Mouse (Mus musculus) gonadal fat pad, adult 2 months (tissue): ENCODE measurements around the gene Gm42715. TPM values are rescaled to one million over a fixed set of nuclear protein-coding genes. Genes with fewer than 3 reads are reported as not detected.

Source experiments
- DNase-seq: peaks from one replicate; pipeline ENCODE4 v3.0.0-alpha.2; 2012; ENCODE audit warnings: low read depth
- polyA plus RNA-seq: library from polyadenylated mRNA; depleted of rRNA; stranded (reverse); fragments of >200 nt; gene quantifications from 2 replicates; pipeline ENCODE4 v1.2.3, GENCODE M21; 2012

Gene Gm42715
- polyA plus RNA-seq, 1 experiment: 8.9 TPM

GRCm38 (mm10) chr7:127585031-127585430 lies 65.6 kb downstream of the Gm42715 start:
- no peak for DNase-seq

GRCm38 (mm10) chr7:127586149-127586548 lies 66.8 kb downstream of the Gm42715 start:
- no peak for DNase-seq

DNA sequence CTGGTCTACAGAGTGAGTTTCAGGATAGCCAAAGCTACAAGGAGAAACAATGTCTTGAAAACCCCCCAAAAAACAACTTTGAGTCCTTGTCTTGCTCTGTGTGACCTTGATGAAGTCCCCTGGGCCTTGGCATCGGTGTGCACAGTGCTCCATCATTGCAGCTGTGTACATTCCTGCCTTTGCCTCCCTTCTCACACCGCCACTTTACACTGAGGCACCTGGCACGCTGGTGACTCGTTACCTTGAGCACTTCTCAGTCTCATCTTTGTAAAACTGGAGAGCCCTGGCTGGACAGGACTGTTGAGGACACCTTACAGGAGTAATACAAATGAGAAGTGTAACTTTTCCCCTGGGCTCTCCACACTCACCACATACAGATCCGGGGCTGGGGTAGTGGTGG lies 67.8 kb downstream of the Gm42715 start:
- no peak for DNase-seq

DNA sequence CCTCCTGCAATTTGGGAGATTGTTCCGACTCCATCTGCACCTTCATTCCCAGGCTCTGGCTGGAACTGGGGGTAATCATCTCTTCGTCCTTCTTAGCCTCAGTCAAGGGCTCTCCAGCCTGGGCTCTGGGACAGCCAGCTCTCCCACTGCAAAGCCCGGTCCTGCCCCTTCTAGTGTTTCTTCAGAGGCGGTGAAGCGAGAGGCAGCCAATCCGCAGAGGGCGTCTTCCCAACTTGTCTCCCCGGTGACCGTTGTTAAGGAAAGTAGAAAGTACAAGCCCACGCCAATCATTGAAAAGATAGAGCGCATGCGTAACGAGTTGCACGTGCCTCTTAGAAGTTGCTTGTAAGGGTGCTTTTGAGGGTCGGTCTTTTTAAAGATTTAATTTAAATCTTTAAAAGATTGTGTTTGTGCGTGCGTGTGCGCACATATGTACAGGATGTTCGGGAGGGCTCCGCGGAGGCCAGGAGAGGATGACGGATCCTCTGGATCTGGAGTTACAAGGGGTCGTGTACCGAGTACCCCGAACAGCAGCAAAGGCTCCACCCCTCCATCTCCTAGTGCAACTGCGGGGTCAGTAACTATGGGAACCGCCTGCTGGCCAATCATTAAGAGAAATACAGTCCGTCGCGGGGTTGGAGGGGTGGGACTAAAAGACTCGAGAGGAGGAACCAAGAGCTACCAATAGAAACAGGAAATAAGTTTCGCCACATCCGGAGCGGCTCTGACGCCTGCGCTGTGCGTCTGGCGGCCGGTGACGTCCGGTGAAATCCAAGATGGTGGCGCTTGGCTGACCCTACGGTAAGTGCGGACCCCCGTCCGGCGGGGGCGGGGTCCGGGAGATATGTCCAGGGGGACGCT lies 68.9 kb downstream of the Gm42715 start, which contains the start of the genes Ccdc189 and Rnf40:
Ccdc189 (minus strand) TSS at position 585 of the 861 bp plus-strand sequence.
Rnf40 (plus strand) TSS at position 757 of the 861 bp plus-strand sequence.
- peak; percentile 84 for DNase-seq

- DNase-seq: no peak
Observed at GRCm38 (mm10) chr7:127588901-127589300, 69.5 kb downstream of the Gm42715 start.

DNA sequence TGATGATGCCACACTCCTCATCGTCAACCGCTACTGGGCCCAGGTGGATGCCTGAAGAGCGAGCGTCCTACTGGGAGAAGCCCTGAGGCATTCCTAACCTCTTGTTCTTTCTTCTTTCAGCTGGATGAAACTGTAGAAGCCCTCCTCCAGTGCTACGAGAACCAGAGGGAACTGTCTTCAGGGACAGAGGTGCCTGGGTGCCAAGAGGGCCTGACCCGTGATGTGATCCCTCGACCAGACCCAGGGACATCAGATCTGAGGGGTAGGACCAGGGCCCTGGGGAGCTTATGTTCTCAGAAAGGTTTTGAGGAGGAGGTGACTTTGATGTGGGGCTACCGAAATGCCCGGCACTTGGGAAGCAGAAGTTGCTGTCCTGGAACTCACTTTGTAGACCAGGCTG lies 70.3 kb downstream of the Gm42715 start:
- no peak for DNase-seq

DNA sequence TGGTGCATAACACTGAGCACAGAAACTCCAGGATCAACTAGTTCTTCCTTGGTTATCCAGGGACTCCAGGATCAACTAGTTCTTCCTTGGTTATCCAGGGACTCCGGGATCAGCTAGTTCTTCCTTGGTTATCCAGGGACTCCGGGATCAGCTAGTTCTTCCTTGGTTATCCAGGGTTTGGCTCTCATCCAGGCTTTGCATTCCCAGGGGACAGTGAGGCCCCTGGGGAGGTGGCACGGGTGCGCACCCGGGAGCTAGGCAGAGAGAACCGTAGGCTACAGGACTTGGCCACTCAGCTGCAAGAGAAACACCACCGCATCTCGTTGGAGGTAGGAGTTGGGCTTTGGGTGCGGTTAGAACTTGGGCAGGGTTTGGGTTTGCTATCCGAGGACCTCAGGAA lies 71.7 kb downstream of the Gm42715 start:
- no peak for DNase-seq

- no peak for DNase-seq
Observed at GRCm38 (mm10) chr7:127592575-127592974, 73.2 kb downstream of the Gm42715 start.

DNA sequence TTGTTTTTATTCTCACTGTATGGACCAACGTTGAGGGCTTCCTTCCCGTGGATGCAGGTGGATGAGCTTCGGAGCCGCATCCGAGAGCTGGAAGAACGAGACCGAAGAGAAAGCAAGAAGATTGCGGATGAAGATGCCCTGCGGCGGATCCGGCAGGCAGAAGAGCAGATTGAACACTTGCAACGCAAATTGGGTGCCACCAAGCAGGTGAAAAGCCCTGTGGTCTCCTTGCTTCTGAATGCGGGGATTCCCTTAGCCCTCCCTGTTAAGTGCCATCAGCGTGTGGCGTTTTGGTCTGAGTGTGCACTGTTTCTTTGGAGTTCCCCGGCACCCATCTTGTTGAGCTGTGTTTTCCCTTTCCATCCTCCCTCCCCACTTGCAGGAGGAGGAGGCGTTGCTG lies 77.4 kb downstream of the Gm42715 start:
- DNase-seq: no peak

DNA sequence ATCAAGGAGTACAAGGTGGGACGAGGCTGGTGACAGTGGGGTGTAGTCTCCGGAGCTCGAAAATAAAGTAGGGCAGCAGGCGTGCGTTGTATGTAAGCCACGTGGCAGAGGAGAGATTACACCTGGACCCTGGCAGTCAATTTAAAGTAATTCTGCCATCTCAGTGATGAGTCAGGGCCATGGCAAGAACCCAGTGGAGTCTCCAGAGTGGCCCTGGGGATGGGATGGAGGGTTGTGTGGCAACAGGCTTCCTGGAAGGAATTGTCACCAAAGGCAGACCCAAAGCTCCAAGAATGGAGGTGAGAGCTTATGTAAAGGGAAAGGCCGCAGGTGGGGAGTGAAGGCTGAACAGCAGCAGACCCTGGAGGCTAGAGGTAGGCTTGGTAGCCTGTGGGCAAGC lies 81.2 kb downstream of the Gm42715 start:
- DNase-seq: no peak

GRCm38 (mm10) chr7:127601735-127602134 lies 82.4 kb downstream of the Gm42715 start:
- no peak for DNase-seq

DNA sequence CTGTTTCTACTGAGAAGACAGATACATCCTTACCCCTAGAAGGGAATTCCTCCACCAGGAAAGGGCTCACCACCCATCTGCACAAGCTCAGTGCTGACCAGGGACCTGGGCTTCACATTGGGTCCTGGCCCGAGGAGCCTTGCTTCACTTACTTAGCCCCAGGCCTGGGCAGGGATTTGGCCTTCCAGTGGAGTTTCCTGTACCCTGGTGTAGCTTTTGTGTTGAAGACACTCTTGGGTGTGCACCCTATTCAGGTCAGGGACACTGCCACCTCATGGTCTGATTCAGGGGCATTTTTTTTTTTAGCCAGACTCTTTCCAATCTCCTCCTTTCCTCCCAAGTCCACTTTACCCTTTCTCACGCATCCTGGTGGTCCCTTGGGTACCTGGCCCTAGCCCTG lies 83.5 kb downstream of the Gm42715 start:
- no peak for DNase-seq

GRCm38 (mm10) chr7:127604256-127604655 lies 84.9 kb downstream of the Gm42715 start:
- DNase-seq: no peak

- no peak for DNase-seq
Observed at GRCm38 (mm10) chr7:127607150-127607549, 87.8 kb downstream of the Gm42715 start.

GRCm38 (mm10) chr7:127611011-127611410 lies 91.6 kb downstream of the Gm42715 start:
- DNase-seq: no peak

DNA sequence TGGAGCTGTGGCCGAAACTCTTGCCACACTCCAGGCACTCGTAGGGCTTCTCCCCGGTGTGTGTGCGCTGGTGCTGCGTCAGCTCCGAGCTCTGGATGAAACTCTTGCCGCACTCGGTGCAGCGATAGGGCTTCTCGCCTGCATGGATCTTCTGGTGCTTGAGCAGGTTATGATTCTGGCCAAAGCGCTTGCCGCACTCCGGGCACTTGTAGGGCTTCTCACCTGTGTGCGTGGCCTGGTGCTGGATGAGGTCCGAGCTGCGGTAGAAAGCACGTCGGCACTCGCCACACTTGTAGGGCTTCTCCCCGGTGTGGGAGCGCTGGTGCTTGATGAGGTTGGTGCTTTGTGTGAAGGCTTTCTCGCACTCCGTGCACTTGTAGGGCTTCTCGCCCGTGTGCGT lies 92.2 kb downstream of the Gm42715 start:
- DNase-seq: no peak

- DNase-seq: no peak
Observed at GRCm38 (mm10) chr7:127613501-127613900, 94.1 kb downstream of the Gm42715 start.

DNA sequence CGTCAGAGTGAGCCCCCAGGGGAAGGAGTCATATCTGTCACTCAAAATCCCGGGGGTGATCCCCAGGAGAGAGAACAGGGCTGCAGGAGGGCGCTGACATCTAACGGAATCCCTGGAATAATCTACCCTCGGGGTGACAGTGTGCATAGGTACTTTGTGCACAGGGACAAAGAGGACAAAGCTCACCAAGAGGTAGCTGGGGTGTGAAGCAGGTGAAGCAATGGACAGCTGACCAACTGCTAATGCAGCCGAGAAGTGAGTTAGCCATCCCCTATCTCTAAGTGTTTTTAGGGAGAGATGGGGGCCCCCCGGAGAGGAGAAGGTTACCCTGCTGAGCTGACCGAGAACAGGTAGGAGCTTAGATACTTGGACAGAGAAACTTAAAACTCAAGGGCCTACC lies 94.7 kb downstream of the Gm42715 start:
- no peak for DNase-seq

- DNase-seq: no peak
Observed at GRCm38 (mm10) chr7:127614511-127614890, 95.1 kb downstream of the Gm42715 start.

- no peak for DNase-seq
Observed at GRCm38 (mm10) chr7:127614891-127615843, 95.8 kb downstream of the Gm42715 start, which contains the start of gene Zfp629. Gene Zfp629 (minus strand): TSS chr7:127615797.

GRCm38 (mm10) chr7:127616336-127616735 lies 97.0 kb downstream of the Gm42715 start:
- DNase-seq: no peak
